Mouse (Mus musculus): Measurements from ENCODE around the gene Ott.
"Not testable (repeated sequence)": the region's sequence is repeated elsewhere in the genome, so short reads cannot be mapped to it uniquely, and the experiment has no call there.

Gene Ott

DNA sequence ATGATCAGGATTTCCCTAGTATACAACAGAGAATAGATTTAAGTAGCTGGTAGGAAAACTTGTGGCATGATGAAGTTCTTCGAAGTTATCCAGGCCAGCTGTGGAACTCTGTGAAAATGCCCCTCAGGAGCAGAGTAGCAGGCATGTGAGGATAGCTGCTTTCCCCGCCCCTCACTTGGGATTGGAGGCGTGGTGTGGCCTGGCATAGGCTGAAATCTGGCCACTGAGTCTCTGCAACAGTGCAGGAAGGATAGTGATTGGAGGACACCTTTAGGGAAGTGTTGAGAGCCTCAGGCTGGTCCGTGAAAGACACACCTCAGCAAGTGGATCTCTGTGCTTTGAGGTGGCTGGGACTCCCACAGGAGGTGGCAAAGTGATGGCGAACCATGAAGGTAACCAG lies at the start of gene Ott:
Gene Ott (plus strand): TSS at position 301 of the 400 bp plus-strand sequence.
- not testable (repeated sequence) for DNase-seq (ENCODE audit: low read depth in 2 of 2, low spot score in 2 of 2)
